Mouse (Mus musculus): ENCODE results near the gene Foxp2. TPM values are rescaled to one million over a fixed set of nuclear protein-coding genes. Genes with fewer than 3 reads are reported as not detected.

The Foxp2 gene
- total RNA-seq (2021), result 1 to 10 TPM; 1.2 to 1.4 TPM
- long read RNA-seq, experiment 1, result 0 reads
- long read RNA-seq, experiment 2, partial matches to known transcripts, result 1 of 1 reads
- long read RNA-seq, experiment 2, other reads (novel, unspliced or antisense), result 0 of 1 reads

DNA sequence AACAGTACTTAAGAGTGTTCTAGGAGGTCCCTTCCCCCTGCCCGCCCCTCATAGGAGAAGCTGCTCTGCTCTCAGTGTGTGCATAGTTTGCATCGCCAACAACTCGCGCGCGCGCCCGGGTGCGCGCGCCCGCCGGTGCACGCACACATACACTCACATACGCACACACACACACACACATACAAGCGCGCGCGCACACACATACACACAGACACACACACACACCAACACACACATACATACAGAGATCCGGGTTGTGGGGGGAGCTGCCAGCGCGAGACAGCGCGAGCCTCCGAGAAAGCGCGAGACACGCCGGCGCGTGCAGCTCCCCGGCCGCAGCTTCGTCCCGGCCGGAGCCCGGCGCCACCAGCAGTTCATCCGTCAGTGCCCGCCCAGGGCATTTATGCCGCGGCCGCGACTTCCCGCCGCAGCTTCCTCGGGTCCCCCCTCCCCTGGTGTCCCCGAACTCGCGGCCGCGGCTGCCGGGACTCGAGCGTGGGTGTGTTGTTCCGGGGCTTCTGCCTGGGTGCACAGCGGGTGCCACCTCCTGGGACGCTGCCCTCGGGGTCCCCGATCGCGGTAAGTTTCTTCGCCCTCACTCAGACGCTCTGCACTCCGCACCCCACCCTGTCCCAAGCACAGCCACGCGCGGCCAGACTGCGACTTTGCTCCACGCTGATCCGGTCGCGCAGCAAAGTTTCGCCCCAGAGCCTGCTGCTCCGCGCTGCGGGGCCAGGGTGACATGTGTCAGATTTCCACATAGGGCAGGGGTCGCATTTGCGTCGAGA, at the start of gene Foxp2:
Foxp2 (plus strand) TSS at position 167 of the 788 bp plus-strand sequence.
- intact Hi-C loops (cut with DNase I; ENCODE audit: low total_unique reads), result no loop called here
- peak; percentile 47 for DNase-seq

DNA sequence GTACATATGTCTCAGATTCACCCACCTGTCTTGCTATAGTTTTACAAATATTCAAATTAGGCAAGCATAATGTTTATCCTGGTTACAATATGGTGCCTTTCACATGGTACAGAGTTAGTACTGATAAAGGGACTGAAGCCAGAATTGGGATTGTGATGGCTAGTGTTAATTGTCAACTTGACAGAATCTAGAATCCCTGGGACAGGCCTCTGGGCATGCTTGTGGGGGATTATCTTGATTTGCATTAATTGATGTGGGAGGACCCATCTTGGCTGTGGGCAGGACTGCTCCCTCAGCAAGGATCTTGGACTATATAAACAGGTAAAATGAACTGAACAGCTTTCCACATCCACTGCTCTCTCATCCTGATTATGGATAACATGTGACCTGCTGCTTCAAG, 15.9 kb upstream of the Foxp2 start:
- DNase-seq, result no peak
- intact Hi-C loops (cut with DNase I; ENCODE audit: low total_unique reads), result no loop called here

DNA sequence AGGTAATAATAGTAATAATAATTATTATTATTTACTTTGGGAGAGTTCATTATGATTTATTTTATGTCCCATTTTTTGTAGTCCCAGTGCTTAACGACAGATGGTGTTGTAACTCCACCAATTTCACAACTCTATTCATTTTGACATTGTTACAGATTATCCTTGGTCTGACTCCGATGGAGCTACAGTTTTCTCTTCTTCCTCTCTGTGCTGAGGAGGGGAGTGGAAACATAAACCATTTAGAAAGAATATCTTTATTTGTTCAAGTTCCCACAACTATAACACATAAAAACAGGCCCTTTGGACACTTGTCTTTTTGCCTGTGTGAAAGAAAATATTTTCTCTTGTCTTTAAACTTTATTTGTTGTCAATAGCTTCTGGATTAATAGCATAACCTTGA, 4.1 kb upstream of the Foxp2 start:
- no peak for DNase-seq
- intact Hi-C loops (cut with DNase I; ENCODE audit: low total_unique reads), result no loop called here

DNA sequence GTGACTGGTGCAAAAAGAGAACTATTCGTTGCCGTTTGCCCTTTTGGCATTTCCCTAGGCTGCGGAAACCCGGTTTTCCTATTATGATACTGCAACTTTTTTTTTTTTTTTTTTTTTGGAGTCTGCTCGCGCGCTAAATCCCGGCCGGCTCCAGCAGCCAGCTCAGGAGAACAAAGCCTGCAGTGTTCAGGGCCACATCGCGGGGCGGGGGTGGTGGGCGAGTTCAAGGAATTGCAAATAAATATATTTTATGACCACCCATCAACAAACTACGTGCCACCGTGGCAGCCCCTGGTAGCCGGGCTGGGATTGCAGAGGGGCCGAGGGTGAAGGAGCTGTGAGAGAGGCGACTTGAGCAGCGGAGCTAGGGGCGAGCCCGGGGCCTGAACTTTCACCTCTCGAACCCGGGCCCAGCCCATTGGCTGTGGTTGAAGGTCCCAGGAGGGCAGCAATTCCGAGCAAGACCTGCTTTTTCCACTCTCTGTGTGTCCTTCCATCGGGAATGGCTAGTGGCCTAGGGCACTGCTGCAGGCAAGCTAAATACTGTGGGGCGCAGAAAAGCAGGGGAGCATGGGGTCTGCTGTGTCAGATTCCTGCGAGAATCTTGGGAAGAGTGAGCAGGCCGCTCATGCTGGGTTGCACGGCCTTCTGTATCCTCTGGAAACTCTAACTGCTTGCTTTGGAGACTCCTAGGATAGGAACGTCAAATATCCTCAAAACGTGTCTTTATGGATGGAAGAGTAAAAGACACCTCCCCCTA, 2.9 kb upstream of the Foxp2 start:
- DNase-seq, result peak; percentile 20
- intact Hi-C loops (cut with DNase I; ENCODE audit: low total_unique reads), result no loop called here

DNA sequence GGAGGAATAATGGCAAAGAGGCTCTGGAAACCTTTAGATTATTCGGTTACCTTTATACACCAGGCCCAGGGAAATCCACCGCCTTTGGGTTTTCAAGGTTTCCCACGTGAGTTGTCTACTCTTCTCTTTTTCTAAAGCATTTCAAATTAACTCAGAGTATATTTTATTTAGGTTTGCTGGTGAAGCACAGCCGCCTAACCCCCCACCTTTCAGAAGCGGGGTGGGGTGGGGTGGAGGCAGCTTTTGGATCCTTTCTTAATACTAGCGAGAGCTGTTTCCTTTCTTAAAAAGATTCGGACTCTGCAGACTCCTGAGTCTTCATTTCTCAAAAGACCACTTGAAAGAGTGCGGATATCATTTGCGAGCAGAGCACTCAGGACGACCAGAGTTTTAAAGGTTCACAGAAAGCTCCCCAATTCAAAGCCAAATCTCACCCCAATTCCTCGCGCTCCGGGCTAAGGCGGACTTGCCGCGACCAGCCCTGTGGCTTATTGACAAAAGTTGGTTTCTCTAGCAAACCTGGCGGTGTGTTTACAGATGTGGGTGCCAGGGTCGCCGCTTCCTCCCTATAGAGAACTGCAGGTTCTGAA, 2.0 kb upstream of the Foxp2 start:
- intact Hi-C loops (cut with DNase I; ENCODE audit: low total_unique reads), result no loop called here
- no peak for DNase-seq

DNA sequence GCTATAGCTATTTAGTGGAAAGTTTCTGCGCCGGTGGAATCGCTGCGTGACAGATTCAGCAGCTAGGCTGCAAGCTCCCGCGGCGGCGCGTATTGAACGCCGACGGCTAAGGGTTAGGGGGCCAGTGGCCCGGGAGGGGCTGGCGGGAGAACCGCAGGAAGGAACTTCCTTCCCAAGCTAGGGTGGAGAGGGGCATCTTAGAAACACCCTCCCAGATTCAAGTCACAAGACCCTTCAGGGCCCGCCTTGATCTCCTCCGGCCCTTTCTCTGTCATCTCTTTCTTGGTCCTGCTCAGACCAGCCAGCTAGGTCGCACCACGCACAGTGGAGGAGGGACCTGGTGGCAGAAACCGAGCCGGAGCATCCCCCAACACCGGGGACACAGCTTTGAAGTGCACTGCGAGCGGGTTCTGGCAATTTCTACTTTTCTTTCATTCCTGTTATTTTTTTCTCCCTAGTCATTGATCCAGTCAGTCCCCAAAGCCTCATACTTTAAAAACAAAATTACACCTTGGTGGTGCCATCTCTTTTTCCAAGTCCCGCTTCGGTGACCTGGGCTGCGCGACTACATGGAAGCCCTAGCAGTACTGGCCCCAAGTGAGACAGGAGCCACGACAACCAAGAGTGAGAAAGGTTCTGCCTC, 1.1 kb upstream of the Foxp2 start:
- peak; percentile 10 for DNase-seq
- intact Hi-C loops (cut with DNase I; ENCODE audit: low total_unique reads), result no loop called here

DNA sequence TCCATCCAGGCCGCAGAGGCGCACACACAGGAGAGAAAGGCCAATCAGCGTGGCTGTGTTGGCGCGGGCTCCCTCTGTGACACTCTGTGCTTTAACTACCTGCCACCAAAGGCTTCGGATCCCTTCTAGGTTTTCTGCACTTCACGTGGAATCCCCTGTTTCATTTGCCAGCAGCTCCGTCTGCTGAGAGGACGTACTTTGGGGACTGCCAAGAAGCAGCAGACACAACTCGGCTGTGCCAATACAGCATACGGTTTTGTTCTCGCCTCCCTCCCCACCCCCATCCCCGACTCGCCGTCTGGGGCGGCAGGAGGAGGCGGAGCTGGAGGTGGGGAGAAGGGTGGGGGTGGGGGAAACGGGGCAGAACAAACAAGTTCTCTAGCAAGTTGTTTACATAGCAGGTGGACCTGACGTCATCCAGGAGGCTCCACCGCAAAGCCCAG, 549 bp upstream of the Foxp2 start:
- DNase-seq, result peak; percentile 45
- intact Hi-C loops (cut with DNase I; ENCODE audit: low total_unique reads), result no loop called here

DNA sequence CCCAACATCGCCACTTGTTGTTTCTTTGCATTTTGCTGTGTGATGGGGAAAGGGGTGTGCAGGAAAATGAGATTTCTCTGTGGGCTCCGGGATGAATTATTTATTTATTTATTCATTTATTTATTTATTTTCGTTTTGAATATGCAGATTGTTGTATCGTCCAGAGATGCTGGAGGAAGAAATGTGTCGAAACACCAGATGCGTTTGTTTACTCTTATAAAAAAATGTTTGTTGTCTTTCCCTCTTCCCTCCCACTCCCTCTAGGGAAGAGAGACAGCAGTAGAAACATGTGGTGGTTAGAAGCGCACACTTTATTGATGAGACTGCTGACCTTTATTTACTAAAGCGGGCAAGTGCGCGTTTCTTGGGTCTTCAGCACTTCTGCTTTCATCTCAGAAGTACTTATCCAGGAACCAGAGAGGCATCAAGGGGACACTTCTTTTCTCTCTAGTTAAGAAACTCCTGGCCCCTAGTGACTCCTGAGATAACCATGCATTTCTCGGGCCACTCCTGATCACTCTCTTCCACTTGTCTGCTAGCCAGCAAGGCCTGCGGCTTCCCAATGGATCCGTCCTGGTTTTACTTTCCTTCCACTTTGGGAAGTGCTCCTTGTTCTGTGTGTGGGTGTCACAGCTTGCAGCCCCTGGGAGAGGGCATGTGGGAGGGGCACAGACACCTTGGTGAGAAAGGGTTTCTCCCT, 972 bp downstream of the Foxp2 start:
- intact Hi-C loops (cut with DNase I; ENCODE audit: low total_unique reads), result no loop called here
- no peak for DNase-seq

DNA sequence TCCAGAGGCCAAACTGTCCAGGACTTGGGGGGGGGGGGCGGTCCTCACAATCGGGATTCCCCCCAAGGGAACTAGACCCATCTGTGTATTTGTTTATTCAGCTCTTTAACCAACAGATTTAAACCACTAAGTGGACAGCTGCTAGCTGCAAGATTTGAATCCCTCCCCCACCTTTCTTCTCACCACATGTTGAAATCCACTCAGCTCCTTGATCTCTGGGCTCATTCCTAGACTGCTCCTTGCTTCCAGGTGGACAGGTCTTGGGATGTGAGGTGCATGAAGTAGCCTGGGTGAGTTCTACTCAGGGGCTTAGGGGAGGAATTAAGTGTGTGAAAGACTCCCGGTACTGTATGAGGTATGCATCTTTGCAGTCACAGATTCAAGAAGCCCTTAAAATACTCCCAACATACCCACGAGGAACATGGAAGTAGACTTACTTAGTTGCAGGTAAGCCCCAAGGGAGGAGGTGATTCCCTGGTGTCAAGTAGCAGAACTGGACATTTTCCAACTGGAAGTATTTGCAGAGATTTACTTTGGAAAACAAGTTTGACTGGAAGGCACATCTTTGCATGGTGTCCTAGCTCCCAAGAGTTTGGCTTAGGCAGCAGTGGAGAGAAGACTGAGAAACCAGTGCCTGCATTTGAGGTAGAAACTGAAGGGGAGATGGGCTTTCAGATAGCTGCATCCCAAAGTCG, 2.3 kb downstream of the Foxp2 start:
- intact Hi-C loops (cut with DNase I; ENCODE audit: low total_unique reads), result no loop called here
- DNase-seq, result no peak

DNA sequence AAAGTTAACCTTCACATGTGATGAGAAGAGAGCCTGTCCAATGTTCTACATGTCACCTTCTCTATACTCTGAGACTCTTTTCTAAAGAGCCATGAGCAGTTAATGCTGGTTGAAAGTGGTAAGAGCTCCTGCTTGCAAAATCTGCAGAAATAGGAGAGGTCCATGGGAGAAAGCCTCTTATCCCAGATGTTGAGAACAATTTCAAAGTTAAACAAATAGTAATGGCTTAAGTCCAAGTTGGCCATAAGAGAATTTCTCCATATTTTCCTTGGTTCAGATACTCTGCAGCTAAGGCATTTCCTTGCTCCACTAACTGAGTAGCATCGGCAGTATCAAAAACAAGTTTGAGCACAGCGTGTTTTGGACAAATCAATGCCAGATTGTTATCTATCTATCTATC, 13.9 kb downstream of the Foxp2 start:
- intact Hi-C loops (cut with DNase I; ENCODE audit: low total_unique reads), result no loop called here
- DNase-seq, result no peak

DNA sequence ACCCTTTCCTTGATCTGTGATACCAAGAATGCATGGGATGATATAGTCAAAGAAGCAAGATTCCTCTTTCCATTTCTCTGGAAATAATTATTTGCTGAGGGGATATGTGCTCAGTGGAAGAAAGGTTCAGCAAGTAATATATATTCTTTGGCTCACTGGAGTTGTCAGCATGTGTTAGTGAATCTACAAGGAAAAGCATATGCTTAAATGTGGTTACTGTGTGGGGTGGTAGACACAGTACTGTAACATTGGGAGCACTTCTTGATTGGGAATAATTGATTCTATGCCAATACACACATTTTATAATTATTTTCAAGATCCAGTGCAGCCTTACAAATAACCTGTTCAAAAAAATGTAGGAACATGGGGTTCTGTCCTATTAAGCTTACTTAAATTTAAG, 21.6 kb downstream of the Foxp2 start:
- intact Hi-C loops (cut with DNase I; ENCODE audit: low total_unique reads), result no loop called here

DNA sequence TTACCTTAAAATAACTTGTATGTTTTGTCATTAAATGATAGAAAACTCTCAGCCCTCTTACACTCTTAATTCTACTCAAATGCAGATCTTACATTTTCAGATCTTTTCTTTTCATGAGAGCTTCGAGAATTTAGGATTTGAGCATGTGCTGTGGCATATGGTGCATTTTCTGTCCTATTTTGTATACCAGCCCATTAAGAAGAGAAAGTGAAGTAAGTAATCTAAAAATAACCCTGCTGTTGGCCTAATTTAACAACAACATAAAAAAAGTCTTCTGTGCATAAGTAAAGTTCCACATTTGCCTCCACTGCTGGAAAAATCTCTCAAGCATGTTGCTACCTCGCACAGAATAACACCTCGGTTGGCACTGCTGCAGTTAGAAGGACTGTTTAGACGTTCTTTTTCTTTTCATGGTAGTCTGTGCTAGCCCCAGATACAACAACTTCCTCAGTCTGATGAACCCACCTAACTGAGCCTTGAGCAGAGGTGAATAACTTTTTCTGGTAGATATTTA, 23.9 kb downstream of the Foxp2 start:
- no peak for DNase-seq
- intact Hi-C loops (cut with DNase I; ENCODE audit: low total_unique reads), result no loop called here

More for the DNA sequence above, 21.6 kb downstream of the Foxp2 start:
- no peak for DNase-seq

DNA sequence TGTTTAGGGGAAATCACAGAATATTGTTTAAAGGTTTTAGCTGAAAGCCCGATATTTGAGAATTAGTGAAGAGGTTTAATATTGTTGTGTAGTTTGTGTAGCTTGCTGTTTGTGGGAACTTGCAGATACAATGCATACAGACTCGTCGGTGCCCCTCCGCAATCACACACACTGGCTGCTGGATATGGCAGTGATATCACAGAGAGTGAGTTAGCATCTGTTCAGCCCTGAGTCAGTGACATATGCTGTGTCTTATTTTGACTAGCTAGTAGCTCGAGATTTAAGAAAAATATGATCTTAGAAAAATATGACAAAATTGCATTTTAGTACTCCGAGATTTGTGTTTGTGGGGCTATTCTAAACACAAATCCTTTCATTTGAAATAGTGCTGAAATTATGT, 49.9 kb downstream of the Foxp2 start:
- intact Hi-C loops (cut with DNase I; ENCODE audit: low total_unique reads), result no loop called here
- DNase-seq, result no peak

DNA sequence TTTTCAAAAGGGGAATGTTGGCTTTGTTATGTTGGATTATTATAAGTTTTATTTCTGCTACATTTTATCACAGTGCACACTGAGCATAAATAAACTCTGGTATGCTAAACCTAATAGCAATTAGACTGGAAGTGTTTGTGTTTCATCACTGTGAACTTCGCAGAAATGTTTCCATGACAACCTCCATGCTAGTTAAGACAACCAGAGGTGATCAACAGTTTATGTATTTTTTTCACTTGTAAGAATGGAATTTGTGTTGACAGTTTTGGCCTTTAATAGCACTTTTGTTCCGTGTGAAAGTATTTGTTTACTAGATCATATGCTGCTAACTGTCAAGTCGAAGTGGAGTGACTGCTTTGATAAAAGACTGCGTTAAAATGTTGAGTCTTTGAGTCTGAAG, 51.6 kb downstream of the Foxp2 start:
- intact Hi-C loops (cut with DNase I; ENCODE audit: low total_unique reads), result no loop called here

DNA sequence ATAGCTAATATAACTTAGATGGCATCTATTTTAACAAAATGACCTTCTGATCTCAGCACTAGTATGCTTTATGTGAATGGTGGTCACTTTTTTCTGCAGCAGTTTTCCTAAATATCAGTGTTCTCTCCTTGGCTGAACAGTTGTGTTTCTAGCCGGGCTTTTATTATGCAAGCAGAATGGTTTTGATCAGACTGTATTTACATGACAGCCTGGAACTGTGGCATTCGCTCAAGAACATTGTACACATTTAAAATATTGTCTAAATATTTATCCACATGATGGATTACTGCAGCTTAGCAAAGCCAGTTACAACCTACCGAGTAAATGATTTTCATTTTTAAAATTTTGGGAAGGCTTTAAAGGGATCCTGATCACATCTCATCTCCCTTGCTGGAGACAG, 75.9 kb downstream of the Foxp2 start:
- DNase-seq, result no peak
- intact Hi-C loops (cut with DNase I; ENCODE audit: low total_unique reads), result no loop called here

More for the DNA sequence above, 51.6 kb downstream of the Foxp2 start:
- no peak for DNase-seq

DNA sequence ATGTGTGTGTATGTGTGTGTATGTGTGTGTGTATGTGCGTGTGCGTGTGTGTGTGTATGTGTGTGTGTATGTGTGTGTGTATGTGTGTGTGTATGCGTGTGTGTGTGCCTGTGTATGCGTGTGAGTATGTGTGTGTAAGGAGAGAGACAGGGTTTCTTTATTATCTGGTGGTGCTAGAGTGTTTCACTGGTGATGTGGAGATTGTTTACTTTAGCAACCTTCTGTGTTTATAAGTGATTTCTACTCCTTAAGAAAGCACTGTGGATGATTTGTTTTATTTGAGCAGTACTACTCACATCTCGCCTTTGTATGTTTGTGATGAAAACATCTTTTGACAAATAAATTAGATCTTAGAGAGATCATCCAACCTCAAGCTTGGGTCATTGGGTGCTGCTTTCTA, 77.1 kb downstream of the Foxp2 start:
- intact Hi-C loops (cut with DNase I; ENCODE audit: low total_unique reads), result no loop called here
- no peak for DNase-seq

DNA sequence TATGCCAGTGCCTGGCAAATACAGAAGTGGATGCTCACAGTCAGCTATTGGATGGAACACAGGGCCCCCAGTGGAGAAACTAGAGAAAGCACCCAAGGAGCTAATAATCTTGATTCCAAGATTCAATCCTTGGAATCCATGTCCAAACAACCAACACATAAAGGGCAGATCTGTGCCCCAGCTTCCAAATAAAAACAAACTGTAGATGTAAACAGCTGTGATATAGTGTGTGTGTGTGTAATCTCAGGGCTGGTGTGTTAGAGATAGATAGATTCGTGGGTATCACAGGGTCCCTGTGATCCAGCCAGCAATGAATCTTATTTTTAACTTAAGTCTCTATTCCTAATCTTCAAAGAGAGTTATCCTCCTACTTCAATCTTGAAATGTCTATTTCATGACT, 107.0 kb downstream of the Foxp2 start:
- no peak for DNase-seq
- intact Hi-C loops (cut with DNase I; ENCODE audit: low total_unique reads), result no loop called here

DNA sequence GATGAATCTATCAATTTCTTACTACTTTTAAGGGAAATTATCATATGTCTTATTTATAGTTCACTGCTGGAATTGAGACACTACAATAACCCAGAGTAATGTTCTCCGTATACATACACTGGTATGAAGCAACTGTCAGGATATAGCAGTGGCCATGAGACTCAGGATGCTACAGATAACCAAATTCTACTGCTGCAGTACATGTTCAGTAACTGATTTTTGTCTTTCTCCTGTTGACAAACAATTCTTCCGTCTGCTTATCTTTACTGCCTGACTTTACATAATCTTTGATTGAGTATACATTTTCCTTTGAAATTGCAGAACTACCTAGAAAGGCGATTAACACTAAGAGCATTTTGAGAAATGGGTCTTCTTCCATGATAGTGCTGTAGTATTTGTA, 127.3 kb downstream of the Foxp2 start:
- DNase-seq, result no peak
- intact Hi-C loops (cut with DNase I; ENCODE audit: low total_unique reads), result no loop called here
